Mouse (Mus musculus): ENCODE results near the gene Gpank1. TPM values are rescaled to one million over a fixed set of nuclear protein-coding genes. Genes with fewer than 3 reads are reported as not detected.

Gene Gpank1
- polyA plus RNA-seq (2016; fragmentation: Nextera tagmentation; extraction: Ambion mirVana): 33.9 and 42.2 TPM in 2 replicates

GRCm38 (mm10) chr17:35121143-35121799, at the start of gene Gpank1:
TSS of gene Gpank1 (plus strand) at chr17:35121455.
- H3K27me3 ChIP-seq (ENCODE audit: poor library complexity, severe bottlenecking): no peaks in the 10 kb centered on the region
- peaks cover 59% of the 10 kb centered on the region for H3K36me3 ChIP-seq (replicated peaks)
- peaks cover 39% of the 10 kb centered on the region for H3K4me1 ChIP-seq
- peak within 1 kb of the TSS; percentile 82 for H3K4me3 ChIP-seq
- H3K9me3 ChIP-seq: no peaks in the 10 kb centered on the region
- peak within 1 kb of the TSS; percentile 93 for H3K27ac ChIP-seq
- under 1% methylated on average over 50 of the region's 50 CpGs for WGBS
- peak; percentile 97 for DNase-seq (ENCODE audit: extremely low spot score, low spot score)

- H3K9me3 ChIP-seq: no peaks in the 10 kb centered on the region
- H3K36me3 ChIP-seq (replicated peaks): no peaks in the 10 kb centered on the region
- peaks cover 28% of the 10 kb centered on the region for H3K4me1 ChIP-seq
- no peak for DNase-seq (ENCODE audit: extremely low spot score, low spot score)
- peaks cover 30% of the 10 kb centered on the region for H3K27me3 ChIP-seq (ENCODE audit: poor library complexity, severe bottlenecking)
- 0 out of 2 replicates have a peak overlapping the region, but pooled peaks have one; percentile 9 for H3K27ac ChIP-seq
- no peak overlapping the region for H3K4me3 ChIP-seq
- 57% methylated on average over 17 of the region's 17 CpGs for WGBS
These were observed 47.2 kb upstream of the Gpank1 start for GRCm38 (mm10) chr17:35074097-35074496.

- peak within 1 kb of the TSS; percentile 81 for H3K27ac ChIP-seq
- H3K36me3 ChIP-seq (replicated peaks): no peaks in the 10 kb centered on the region
- WGBS: 21% methylated on average over 10 of the region's 10 CpGs
- DNase-seq (ENCODE audit: extremely low spot score, low spot score): no peak
- peaks cover 33% of the 10 kb centered on the region for H3K4me1 ChIP-seq
- H3K4me3 ChIP-seq: peak within 1 kb of the TSS; percentile 42
- no peaks in the 10 kb centered on the region for H3K9me3 ChIP-seq
- H3K27me3 ChIP-seq (ENCODE audit: poor library complexity, severe bottlenecking): peaks cover 37% of the 10 kb centered on the region
These were observed 44.6 kb upstream of the Gpank1 start, which contains the start of gene Ly6g6e for GRCm38 (mm10) chr17:35076507-35077176. TSS of gene Ly6g6e (plus strand) at chr17:35076902.

- Histone ChIP-seq H3K27me3 (ENCODE audit: poor library complexity, severe bottlenecking) (peaks cover 37% of the 10 kb centered on the region), H3K9me3 (no peaks in the 10 kb centered on the region), H3K4me3 (peak overlapping the region; percentile 42), H3K27ac (peak overlapping the region; percentile 81), H3K4me1 (peaks cover 33% of the 10 kb centered on the region), H3K36me3 (replicated peaks) (no peaks in the 10 kb centered on the region)
- 51% methylated on average over 2 of the region's 2 CpGs for WGBS
- no peak for DNase-seq (ENCODE audit: extremely low spot score, low spot score)
These were observed 44.0 kb upstream of the Gpank1 start for GRCm38 (mm10) chr17:35077285-35077684.

- Histone ChIP-seq H3K9me3 (no peaks in the 10 kb centered on the region), H3K4me1 (peaks cover 33% of the 10 kb centered on the region), H3K27ac (peak within 1 kb of the TSS; percentile 81), H3K4me3 (peak within 1 kb of the TSS; percentile 42), H3K36me3 (replicated peaks) (no peaks in the 10 kb centered on the region), H3K27me3 (ENCODE audit: poor library complexity, severe bottlenecking) (peaks cover 37% of the 10 kb centered on the region)
- WGBS: 10% methylated on average over 14 of the region's 14 CpGs
- DNase-seq (ENCODE audit: extremely low spot score, low spot score): peak; percentile 38
These were observed 43.4 kb upstream of the Gpank1 start, which contains the start of gene Ly6g6d for GRCm38 (mm10) chr17:35077786-35078233. TSS of gene Ly6g6d (minus strand) at chr17:35078065.

GRCm38 (mm10) chr17:35079778-35080177, 41.5 kb upstream of the Gpank1 start:
- Histone ChIP-seq H3K36me3 (replicated peaks) (no peaks in the 10 kb centered on the region), H3K9me3 (no peaks in the 10 kb centered on the region), H3K27ac (no peak overlapping the region), H3K27me3 (ENCODE audit: poor library complexity, severe bottlenecking) (peaks cover 37% of the 10 kb centered on the region), H3K4me3 (no peak overlapping the region), H3K4me1 (peaks cover 30% of the 10 kb centered on the region)
- 80% methylated on average over 9 of the region's 9 CpGs for WGBS
- DNase-seq (ENCODE audit: extremely low spot score, low spot score): no peak

GRCm38 (mm10) chr17:35080248-35080647, 41.0 kb upstream of the Gpank1 start:
- Histone ChIP-seq H3K27me3 (ENCODE audit: poor library complexity, severe bottlenecking) (peaks cover 37% of the 10 kb centered on the region), H3K4me1 (peaks cover 30% of the 10 kb centered on the region), H3K4me3 (no peak overlapping the region), H3K36me3 (replicated peaks) (no peaks in the 10 kb centered on the region), H3K9me3 (no peaks in the 10 kb centered on the region), H3K27ac (no peak overlapping the region)
- no peak for DNase-seq (ENCODE audit: extremely low spot score, low spot score)
- 68% methylated on average over 6 of the region's 6 CpGs for WGBS

- H3K27ac ChIP-seq: no peak overlapping the region
- no peak overlapping the region; the same call in 1 of the 2 replicates for H3K4me3 ChIP-seq
- H3K27me3 ChIP-seq (ENCODE audit: poor library complexity, severe bottlenecking): peaks cover 37% of the 10 kb centered on the region
- peaks cover 30% of the 10 kb centered on the region for H3K4me1 ChIP-seq
- no peaks in the 10 kb centered on the region for H3K36me3 ChIP-seq (replicated peaks)
- no peaks in the 10 kb centered on the region for H3K9me3 ChIP-seq
- 85% methylated on average over 4 of the region's 4 CpGs for WGBS
- no peak for DNase-seq (ENCODE audit: extremely low spot score, low spot score)
These were observed 40.5 kb upstream of the Gpank1 start for GRCm38 (mm10) chr17:35080710-35081109.

- DNase-seq (ENCODE audit: extremely low spot score, low spot score): no peak
- Histone ChIP-seq H3K4me3 (no peak overlapping the region), H3K36me3 (replicated peaks) (no peaks in the 10 kb centered on the region), H3K4me1 (peaks cover 8% of the 10 kb centered on the region), H3K9me3 (no peaks in the 10 kb centered on the region), H3K27me3 (ENCODE audit: poor library complexity, severe bottlenecking) (peaks cover 25% of the 10 kb centered on the region), H3K27ac (no peak overlapping the region)
- WGBS: 86% methylated on average over 16 of the region's 16 CpGs
These were observed 38.2 kb upstream of the Gpank1 start for GRCm38 (mm10) chr17:35082841-35083576.

GRCm38 (mm10) chr17:35083929-35084497, 37.2 kb upstream of the Gpank1 start:
- H3K4me3 ChIP-seq: no peak overlapping the region
- no peak overlapping the region for H3K27ac ChIP-seq
- 90% methylated on average over 3 of the region's 3 CpGs for WGBS
- H3K4me1 ChIP-seq: peaks cover 5% of the 10 kb centered on the region
- no peaks in the 10 kb centered on the region for H3K36me3 ChIP-seq (replicated peaks)
- H3K27me3 ChIP-seq (ENCODE audit: poor library complexity, severe bottlenecking): peaks cover 15% of the 10 kb centered on the region
- no peaks in the 10 kb centered on the region for H3K9me3 ChIP-seq
- DNase-seq (ENCODE audit: extremely low spot score, low spot score): no peak

- peaks cover 7% of the 10 kb centered on the region; the same call in 1 of the 2 replicates for H3K27me3 ChIP-seq (ENCODE audit: poor library complexity, severe bottlenecking)
- no peaks in the 10 kb centered on the region for H3K9me3 ChIP-seq
- 84% methylated on average over 7 of the region's 7 CpGs for WGBS
- H3K4me3 ChIP-seq: no peak within 1 kb of the TSS
- DNase-seq (ENCODE audit: extremely low spot score, low spot score): no peak
- H3K27ac ChIP-seq: no peak within 1 kb of the TSS
- peaks cover 18% of the 10 kb centered on the region for H3K4me1 ChIP-seq
- no peaks in the 10 kb centered on the region for H3K36me3 ChIP-seq (replicated peaks)
These were observed 35.9 kb upstream of the Gpank1 start, which contains the start of gene Ly6g6f for GRCm38 (mm10) chr17:35085208-35085865. TSS of gene Ly6g6f (minus strand) at chr17:35085610.

- Histone ChIP-seq H3K4me3 (no peak overlapping the region), H3K27ac (no peak overlapping the region), H3K27me3 (ENCODE audit: poor library complexity, severe bottlenecking) (no peaks in the 10 kb centered on the region), H3K36me3 (replicated peaks) (peaks cover 26% of the 10 kb centered on the region), H3K9me3 (no peaks in the 10 kb centered on the region), H3K4me1 (peaks cover 20% of the 10 kb centered on the region)
- no peak for DNase-seq (ENCODE audit: extremely low spot score, low spot score)
- 55% methylated on average over 2 of the region's 2 CpGs for WGBS
These were observed 33.1 kb upstream of the Gpank1 start for GRCm38 (mm10) chr17:35088151-35088550.

Measured in forebrain, embryonic 10.5 days (tissue).